In the genomic region with DNA sequence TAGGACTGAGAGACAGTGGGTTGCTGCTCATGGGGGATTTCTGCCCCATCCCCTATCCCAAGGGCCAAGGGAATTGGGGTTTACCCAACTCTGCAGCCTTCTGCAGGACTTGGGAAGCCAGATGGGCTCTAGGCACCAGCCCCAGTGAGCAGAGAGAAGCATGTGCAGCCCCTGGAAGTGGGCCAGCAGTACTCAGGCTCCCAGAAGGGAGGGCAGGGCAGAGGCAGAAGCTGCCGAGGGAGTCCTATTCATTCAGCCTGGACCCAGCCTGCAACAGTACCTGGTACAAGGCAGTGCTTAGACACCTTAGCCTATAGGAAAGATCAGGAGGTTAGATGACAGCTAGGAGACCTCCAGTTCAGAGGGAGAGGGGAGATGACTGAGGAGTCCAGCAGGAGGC, we compare ENCODE assay signal across 10 mouse cellular contexts. TPM values are rescaled to one million over a fixed set of nuclear protein-coding genes. Genes with fewer than 3 reads are reported as not detected.
A peak's percentile ranks its signal among the peaks of the same experiment; 100 is the strongest.
DNase-seq lines count a peak whose midpoint lies in the region; ATAC-seq and TF ChIP-seq lines count a peak whose summit lies in the region.
"Had no signal": no experiment of that assay in that cellular context is flagged by ENCODE, and none has a peak within 500 bp of the region (broad histone marks: within the 10 kb centered on the region; RNA-seq: fewer than 3 reads in every experiment).

No protein-coding gene starts in this region.

- intact Hi-C loops in left cerebral cortex, postnatal 36 days (cut with DNase I): no loop called here

- peaks cover 4% of the 10 kb centered on the region; the same call in 1 of the 2 replicates for H3K27me3 ChIP-seq in hindbrain, embryonic 12.5 days
- H3K27me3 ChIP-seq in hindbrain, embryonic 10.5 days (ENCODE audit: insufficient read depth, poor library complexity, severe bottlenecking): peaks cover 12% of the 10 kb centered on the region
- H3K27me3 ChIP-seq in intestine, postnatal 0 days (replicated peaks; ENCODE audit: control insufficient read depth, insufficient read depth, low read length): no peaks in the 10 kb centered on the region

- H3K4me2 ChIP-seq in hindbrain, embryonic 12.5 days (replicated peaks): no peak overlapping the region
- no peak overlapping the region for H3K4me2 ChIP-seq in intestine, postnatal 0 days (replicated peaks; ENCODE audit: low read depth)

- WGBS in hindbrain, embryonic 12.5 days: 53% methylated on average over 1 of the region's 1 CpGs
- 57% methylated on average over 1 of the region's 1 CpGs for WGBS in hindbrain, embryonic 10.5 days
- 33% methylated on average over 1 of the region's 1 CpGs for WGBS in intestine, postnatal 0 days

- no peak overlapping the region for H3K4me3 ChIP-seq in hindbrain, embryonic 12.5 days
- H3K4me3 ChIP-seq in hindbrain, embryonic 10.5 days: no peak overlapping the region
- no peak overlapping the region for H3K4me3 ChIP-seq in intestine, postnatal 0 days (ENCODE audit: low read depth, low read length)

- no peak overlapping the region for H3K9ac ChIP-seq in hindbrain, embryonic 12.5 days
- no peak overlapping the region for H3K9ac ChIP-seq in intestine, postnatal 0 days (ENCODE audit: low read depth, low read length)

- H3K27ac ChIP-seq in hindbrain, embryonic 12.5 days: no peak overlapping the region
- no peak overlapping the region for H3K27ac ChIP-seq in hindbrain, embryonic 10.5 days
- no peak overlapping the region for H3K27ac ChIP-seq in intestine, postnatal 0 days (ENCODE audit: low read depth, low read length)

- peak; percentile 30; the same call in 1 of the 2 replicates for ATAC-seq in hindbrain, embryonic 12.5 days (ENCODE audit: low FRiP score)
- ATAC-seq in intestine, postnatal 0 days: no peak

- peak; percentile 30; the same call in 1 of the 2 replicates for TF ChIP-seq CTCF in intestine, postnatal 0 days (IDR thresholded peaks at IDR 0.05; ENCODE audit: low read depth)

- H3K36me3 ChIP-seq in hindbrain, embryonic 12.5 days: no peaks in the 10 kb centered on the region
- H3K36me3 ChIP-seq in hindbrain, embryonic 10.5 days: no peaks in the 10 kb centered on the region
- H3K36me3 ChIP-seq in intestine, postnatal 0 days (ENCODE audit: control insufficient read depth, insufficient read depth): no peaks in the 10 kb centered on the region

- H3K4me1 ChIP-seq in hindbrain, embryonic 12.5 days: peaks cover 3% of the 10 kb centered on the region; the same call in 1 of the 2 replicates
- H3K4me1 ChIP-seq in hindbrain, embryonic 10.5 days (replicated peaks): peaks cover 3% of the 10 kb centered on the region
- H3K4me1 ChIP-seq in intestine, postnatal 0 days (replicated peaks; ENCODE audit: control insufficient read depth, insufficient read depth, low read length): no peaks in the 10 kb centered on the region

- no peak for DNase-seq in hindbrain, embryonic 10.5 days (ENCODE audit: low spot score)
- peak; percentile 49 for DNase-seq in Muller cell, postnatal 12 days (ENCODE audit: inconsistent ontology term)
- peak; percentile 77 to 88 for DNase-seq in cerebellum, postnatal 25 days
- peak; percentile 31 to 32 for DNase-seq in left cerebral cortex, postnatal 36 days (ENCODE audit: low spot score in 2 of 2)
- DNase-seq in embryo, embryonic 10.5 days (ENCODE audit: low spot score): no peak
- no peak for DNase-seq in spleen, adult 12 weeks (ENCODE audit: low spot score)

- no peaks in the 10 kb centered on the region for H3K9me3 ChIP-seq in hindbrain, embryonic 12.5 days (replicated peaks)
- no peaks in the 10 kb centered on the region for H3K9me3 ChIP-seq in hindbrain, embryonic 10.5 days
- no peaks in the 10 kb centered on the region for H3K9me3 ChIP-seq in intestine, postnatal 0 days (ENCODE audit: control insufficient read depth)

RNA-seq across cellular contexts. Expression of a gene that starts 3.1 kb away (rescaled TPM):
- not detected in 2 replicates for polyA plus RNA-seq in hindbrain, embryonic 12.5 days (2016; fragmentation: Nextera tagmentation; extraction: Ambion mirVana)
- not detected in 2 replicates for polyA plus RNA-seq in hindbrain, embryonic 10.5 days (2016; fragmentation: Nextera tagmentation; extraction: Ambion mirVana)
- 0.04 TPM in 1 of 2 replicates, not detected in the other for polyA plus RNA-seq in intestine, postnatal 0 days (2015; fragmentation: Nextera tagmentation; extraction: Ambion mirVana)
- not detected for total RNA-seq in left cerebral cortex, postnatal 36 days (2021)
- polyA plus RNA-seq: embryonic facial prominence, embryonic 11.5 days had no signal

RNA-seq across cellular contexts. Expression of a gene that starts 5.0 kb away (rescaled TPM):
- polyA plus RNA-seq in hindbrain, embryonic 12.5 days (2016; fragmentation: Nextera tagmentation; extraction: Ambion mirVana): 0.17 TPM in 1 of 2 replicates, not detected in the other
- polyA plus RNA-seq in hindbrain, embryonic 10.5 days (2016; fragmentation: Nextera tagmentation; extraction: Ambion mirVana): not detected in 2 replicates
- not detected in 2 replicates for polyA plus RNA-seq in intestine, postnatal 0 days (2015; fragmentation: Nextera tagmentation; extraction: Ambion mirVana)
- not detected for total RNA-seq in left cerebral cortex, postnatal 36 days (2021)
- polyA plus RNA-seq: embryonic facial prominence, embryonic 11.5 days had no signal

RNA-seq across cellular contexts. Expression of a gene that starts 28.9 kb away (rescaled TPM):
- polyA plus RNA-seq in hindbrain, embryonic 12.5 days (2016; fragmentation: Nextera tagmentation; extraction: Ambion mirVana): not detected in 2 replicates
- not detected in 2 replicates for polyA plus RNA-seq in hindbrain, embryonic 10.5 days (2016; fragmentation: Nextera tagmentation; extraction: Ambion mirVana)
- polyA plus RNA-seq in intestine, postnatal 0 days (2015; fragmentation: Nextera tagmentation; extraction: Ambion mirVana): not detected in 2 replicates
- not detected for total RNA-seq in left cerebral cortex, postnatal 36 days (2021)
- total RNA-seq: ES-E14 had no signal
- polyA plus RNA-seq: embryonic facial prominence, embryonic 11.5 days had no signal

RNA-seq across cellular contexts. Expression of a gene that starts 39.3 kb away (rescaled TPM):
- polyA plus RNA-seq in hindbrain, embryonic 12.5 days (2016; fragmentation: Nextera tagmentation; extraction: Ambion mirVana): 13.0 and 16.4 TPM in 2 replicates
- polyA plus RNA-seq in hindbrain, embryonic 10.5 days (2016; fragmentation: Nextera tagmentation; extraction: Ambion mirVana): 5.8 and 8.4 TPM in 2 replicates
- 5.0 and 5.3 TPM in 2 replicates for polyA plus RNA-seq in intestine, postnatal 0 days (2015; fragmentation: Nextera tagmentation; extraction: Ambion mirVana)
- total RNA-seq in left cerebral cortex, postnatal 36 days (2021): 10 to 100 TPM; 30.1 to 30.2 TPM

Comparison
In these comparisons a context has a peak if more than half of its experiments do, and no peak if none do; other contexts are left out.
1. DNase-seq: peak in Muller cell, postnatal 12 days (single experiment), cerebellum, postnatal 25 days (2 of 2) and left cerebral cortex, postnatal 36 days (2 of 2); none in hindbrain, embryonic 10.5 days (single experiment), embryo, embryonic 10.5 days (single experiment) and spleen, adult 12 weeks (single experiment).